Mouse (Mus musculus): ENCODE measurements around the gene Vps8.

GRCm38 (mm10) chr16:21518833-21519232 lies 95.9 kb downstream of the Vps8 start:
- TF ChIP-seq EP300 (IDR thresholded peaks at IDR 0.05; ENCODE audit: low read depth) (no peak), CTCF (IDR thresholded peaks at IDR 0.05; ENCODE audit: low read depth) (no peak)
